Mouse (Mus musculus) intestine, embryonic 16.5 days (tissue): Measurements from ENCODE around the gene Psmc5. TPM values are rescaled to one million over a fixed set of nuclear protein-coding genes. Genes with fewer than 3 reads are reported as not detected.

Experiments
- ATAC-seq: fragments of 200-750 bp; cut with Nextera tagmentation; 2 replicates; pipeline ENCODE4 v1.8.0; 2017; ENCODE audit warnings: moderate TSS enrichment, moderate library complexity
- H3K27ac ChIP-seq: fragments of 300-500 bp; sonication (generic); 2 replicates; pipeline ENCODE4 v1.5.1; 2014; ENCODE audit warnings: mild to moderate bottlenecking, low read length
- H3K27me3 ChIP-seq: fragments of 300-500 bp; sonication (generic); replicated peaks from 2 replicates; pipeline ENCODE4 v1.6.1; 2014; ENCODE audit warnings: low read length, control low read depth, mixed read lengths; ENCODE audit not compliant: control insufficient read depth, insufficient read depth
- H3K36me3 ChIP-seq: fragments of 300-500 bp; sonication (generic); 2 replicates; pipeline ENCODE4 v1.6.1; 2014; ENCODE audit warnings: low read length, control low read depth; ENCODE audit not compliant: control insufficient read depth, insufficient read depth
- H3K4me1 ChIP-seq: fragments of 300-500 bp; sonication (generic); 2 replicates; pipeline ENCODE4 v1.6.1; 2014; ENCODE audit warnings: low read length, control low read depth, mixed read lengths; ENCODE audit not compliant: control insufficient read depth, insufficient read depth
- H3K4me2 ChIP-seq: fragments of 300-500 bp; sonication (generic); 2 replicates; pipeline ENCODE4 v1.6.1; 2014; ENCODE audit warnings: low read depth, low read length, control low read depth
- H3K4me3 ChIP-seq: fragments of 300-500 bp; sonication (generic); 2 replicates; pipeline ENCODE4 v1.5.1; 2014; ENCODE audit warnings: mild to moderate bottlenecking, low read length
- H3K9ac ChIP-seq: fragments of 300-500 bp; sonication (generic); 2 replicates; pipeline ENCODE4 v1.6.1; 2014; ENCODE audit warnings: low read depth, low read length
- H3K9me3 ChIP-seq: fragments of 300-500 bp; sonication (generic); 2 replicates; pipeline ENCODE4 v1.6.1; 2016; ENCODE audit warnings: low read length, control low read depth; ENCODE audit not compliant: control insufficient read depth
- WGBS: fragments of 180-500 bp; shearing (Covaris S2); extraction: QIAGEN DNeasy Blood & Tissue Kit; methylation state at CpG from one replicate; pipeline ENCODE4 v1.1.7; 2014; 5-methylcytosine and 5-hydroxymethylcytosine counted together
- polyA plus RNA-seq: library from polyadenylated mRNA; unstranded; fragments of >200 nt; fragmentation: Nextera tagmentation; extraction: Ambion mirVana; gene quantifications from 2 replicates; pipeline ENCODE4 v1.2.1, GENCODE M21; 2015

The Psmc5 gene
- polyA plus RNA-seq, 1 experiment from 2014 or later = 263 TPM

GRCm38 (mm10) chr11:106290376-106290775, 34.4 kb downstream of the Psmc5 start:
- no peaks in the 10 kb centered on the region for H3K4me1 ChIP-seq
- H3K4me3 ChIP-seq = no peak overlapping the region
- no peak for ATAC-seq
- no peak overlapping the region for H3K9ac ChIP-seq
- no peaks in the 10 kb centered on the region for H3K27me3 ChIP-seq
- no peaks in the 10 kb centered on the region for H3K9me3 ChIP-seq
- no peak overlapping the region for H3K27ac ChIP-seq
- WGBS = 91% methylated on average over 5 of the region's 5 CpGs
- no peaks in the 10 kb centered on the region for H3K36me3 ChIP-seq
- no peak overlapping the region for H3K4me2 ChIP-seq

GRCm38 (mm10) chr11:106291861-106292260, 35.9 kb downstream of the Psmc5 start:
- H3K9ac ChIP-seq = no peak overlapping the region
- WGBS = 83% methylated on average over 2 of the region's 2 CpGs
- H3K27me3 ChIP-seq = no peaks in the 10 kb centered on the region
- H3K4me2 ChIP-seq = no peak overlapping the region
- no peaks in the 10 kb centered on the region for H3K4me1 ChIP-seq
- no peaks in the 10 kb centered on the region for H3K36me3 ChIP-seq
- no peak overlapping the region for H3K4me3 ChIP-seq
- no peak for ATAC-seq
- H3K9me3 ChIP-seq = no peaks in the 10 kb centered on the region
- H3K27ac ChIP-seq = no peak overlapping the region

- Histone ChIP-seq H3K9me3 (no peaks in the 10 kb centered on the region), H3K27ac (no peak within 1 kb of the TSS), H3K9ac (no peak within 1 kb of the TSS), H3K36me3 (no peaks in the 10 kb centered on the region), H3K4me2 (no peak within 1 kb of the TSS), H3K27me3 (no peaks in the 10 kb centered on the region), H3K4me1 (no peaks in the 10 kb centered on the region), H3K4me3 (no peak within 1 kb of the TSS)
- 77% methylated on average over 9 of the region's 9 CpGs for WGBS
- no peak for ATAC-seq
Measured at GRCm38 (mm10) chr11:106301765-106302164, 45.8 kb downstream of the Psmc5 start, which contains the start of gene Gh. Gene Gh (minus strand): TSS chr11:106301865.

GRCm38 (mm10) chr11:106302634-106303033, 46.7 kb downstream of the Psmc5 start:
- ATAC-seq = peak; percentile 62; the same call in 1 of the 2 replicates
- Histone ChIP-seq H3K9me3 (no peaks in the 10 kb centered on the region), H3K4me2 (no peak overlapping the region), H3K36me3 (no peaks in the 10 kb centered on the region), H3K4me3 (no peak overlapping the region), H3K4me1 (no peaks in the 10 kb centered on the region), H3K27ac (no peak overlapping the region), H3K27me3 (no peaks in the 10 kb centered on the region), H3K9ac (no peak overlapping the region)
- WGBS = 14% methylated on average over 2 of the region's 2 CpGs

- H3K27ac ChIP-seq = no peak overlapping the region
- H3K9ac ChIP-seq = no peak overlapping the region
- no peak for ATAC-seq
- no peaks in the 10 kb centered on the region for H3K9me3 ChIP-seq
- no peaks in the 10 kb centered on the region for H3K36me3 ChIP-seq
- H3K27me3 ChIP-seq = no peaks in the 10 kb centered on the region
- H3K4me3 ChIP-seq = no peak overlapping the region
- H3K4me1 ChIP-seq = no peaks in the 10 kb centered on the region
- no peak overlapping the region for H3K4me2 ChIP-seq
- 75% methylated on average over 10 of the region's 10 CpGs for WGBS
Measured at GRCm38 (mm10) chr11:106305348-106306064, 49.6 kb downstream of the Psmc5 start.

GRCm38 (mm10) chr11:106306065-106306385, 50.1 kb downstream of the Psmc5 start:
- H3K9me3 ChIP-seq = no peaks in the 10 kb centered on the region
- H3K4me2 ChIP-seq = no peak overlapping the region
- H3K9ac ChIP-seq = no peak overlapping the region
- H3K36me3 ChIP-seq = no peaks in the 10 kb centered on the region
- no peaks in the 10 kb centered on the region for H3K27me3 ChIP-seq
- no peak overlapping the region for H3K4me3 ChIP-seq
- H3K27ac ChIP-seq = no peak overlapping the region
- ATAC-seq = no peak
- H3K4me1 ChIP-seq = no peaks in the 10 kb centered on the region
- WGBS = 79% methylated on average over 3 of the region's 3 CpGs

GRCm38 (mm10) chr11:106306758-106307157, 50.8 kb downstream of the Psmc5 start:
- Histone ChIP-seq H3K27ac (no peak overlapping the region), H3K36me3 (no peaks in the 10 kb centered on the region), H3K9ac (no peak overlapping the region), H3K4me1 (no peaks in the 10 kb centered on the region), H3K9me3 (no peaks in the 10 kb centered on the region), H3K4me3 (no peak overlapping the region), H3K27me3 (no peaks in the 10 kb centered on the region), H3K4me2 (no peak overlapping the region)
- ATAC-seq = no peak
- WGBS = 83% methylated on average over 9 of the region's 9 CpGs

- WGBS = 53% methylated on average over 5 of the region's 5 CpGs
- H3K9me3 ChIP-seq = no peaks in the 10 kb centered on the region
- no peak for ATAC-seq
- no peaks in the 10 kb centered on the region for H3K36me3 ChIP-seq
- H3K27ac ChIP-seq = no peak overlapping the region
- H3K4me3 ChIP-seq = no peak overlapping the region
- H3K27me3 ChIP-seq = no peaks in the 10 kb centered on the region
- no peak overlapping the region for H3K9ac ChIP-seq
- H3K4me2 ChIP-seq = no peak overlapping the region
- H3K4me1 ChIP-seq = no peaks in the 10 kb centered on the region
Measured at GRCm38 (mm10) chr11:106307432-106307831, 51.5 kb downstream of the Psmc5 start.

GRCm38 (mm10) chr11:106308162-106308561, 52.2 kb downstream of the Psmc5 start:
- no peaks in the 10 kb centered on the region for H3K27me3 ChIP-seq
- H3K9ac ChIP-seq = no peak overlapping the region
- H3K4me2 ChIP-seq = no peak overlapping the region
- H3K36me3 ChIP-seq = no peaks in the 10 kb centered on the region
- H3K4me3 ChIP-seq = no peak overlapping the region
- WGBS = 81% methylated on average over 11 of the region's 11 CpGs
- no peak for ATAC-seq
- H3K27ac ChIP-seq = no peak overlapping the region
- H3K4me1 ChIP-seq = no peaks in the 10 kb centered on the region
- no peaks in the 10 kb centered on the region for H3K9me3 ChIP-seq

GRCm38 (mm10) chr11:106310123-106310522, 54.2 kb downstream of the Psmc5 start:
- no peak for ATAC-seq
- Histone ChIP-seq H3K27me3 (no peaks in the 10 kb centered on the region), H3K27ac (no peak overlapping the region), H3K36me3 (no peaks in the 10 kb centered on the region), H3K4me3 (no peak overlapping the region), H3K4me2 (no peak overlapping the region), H3K9me3 (no peaks in the 10 kb centered on the region), H3K4me1 (peaks cover 13% of the 10 kb centered on the region), H3K9ac (no peak overlapping the region)
- 74% methylated on average over 5 of the region's 5 CpGs for WGBS
